Mouse (Mus musculus) stomach, postnatal 0 days (tissue): ENCODE data around the gene Pithd1.

Experiments used
- CTCF ChIP-seq: IDR thresholded peaks from 2 replicates; pipeline ENCODE4 v1.5.1; 2016; ENCODE audit warnings: antibody characterized with exemption, low read depth, mild to moderate bottlenecking, moderate library complexity
- EP300 ChIP-seq: optimal IDR thresholded peaks from 2 replicates; pipeline ENCODE3; 2016; ENCODE audit warnings: antibody characterized with exemption

GRCm38 (mm10) chr4:136022924-136023323 lies 35.9 kb upstream of the Pithd1 start:
- TF ChIP-seq CTCF (no peak), EP300 (no peak)
